8 mouse cellular contexts compared by ENCODE assay signal in the genomic region with DNA sequence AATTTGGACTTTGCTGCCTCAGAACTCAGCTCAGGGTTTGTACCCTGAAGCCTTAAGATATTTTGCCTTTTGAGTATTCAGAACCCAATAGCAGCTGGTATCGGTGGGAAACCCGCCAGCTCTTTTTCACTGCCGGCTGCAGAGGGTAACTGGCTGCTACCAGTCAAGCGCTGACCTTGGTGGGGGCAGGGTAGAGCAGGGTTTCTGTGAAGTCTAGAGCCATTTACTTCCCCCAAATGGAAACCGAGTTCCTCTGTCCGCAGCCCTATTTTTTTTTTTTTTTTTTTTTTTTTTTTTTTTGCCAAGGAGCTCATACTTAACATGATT. TPM values are rescaled to one million over a fixed set of nuclear protein-coding genes. Genes with fewer than 3 reads are reported as not detected.
DNase-seq lines count a peak whose midpoint lies in the region; ATAC-seq and TF ChIP-seq lines count a peak whose summit lies in the region.

No protein-coding gene starts in this region.

- no peaks in the 10 kb centered on the region for H3K9me3 ChIP-seq in ES-Bruce4 (replicated peaks; ENCODE audit: control insufficient read depth, insufficient read depth, low read length, poor library complexity, severe bottlenecking)
- H3K9me3 ChIP-seq in forebrain, embryonic 16.5 days (ENCODE audit: control insufficient read depth, low read length), result no peaks in the 10 kb centered on the region
- H3K9me3 ChIP-seq in lung, embryonic 14.5 days (ENCODE audit: low read depth, low read length), result no peaks in the 10 kb centered on the region

- no peak for TF ChIP-seq POLR2A in ES-Bruce4 (IDR thresholded peaks at IDR 0.05; ENCODE audit: insufficient read depth, low read length)
- TF ChIP-seq POLR2A in brain, embryonic 14.5 days (IDR thresholded peaks at IDR 0.05; ENCODE audit: borderline replicate concordance, extremely low read depth, insufficient read depth, insufficient read length, poor library complexity, severe bottlenecking), result no peak

- WGBS in forebrain, embryonic 16.5 days, result 0% methylated on average over 6 of the region's 6 CpGs
- 0% methylated on average over 6 of the region's 6 CpGs for WGBS in lung, embryonic 14.5 days

- no peaks in the 10 kb centered on the region for H3K4me1 ChIP-seq in ES-Bruce4 (ENCODE audit: control insufficient read depth, insufficient read depth, low read length)
- peaks cover 30% of the 10 kb centered on the region for H3K4me1 ChIP-seq in forebrain, embryonic 16.5 days (replicated peaks; ENCODE audit: control insufficient read depth, insufficient read depth, low read length)
- H3K4me1 ChIP-seq in lung, embryonic 14.5 days (ENCODE audit: insufficient read depth), result 0 out of 2 replicates have a peak, but pooled peaks cover 5% of the 10 kb centered on the region

- no peaks in the 10 kb centered on the region for H3K27me3 ChIP-seq in ES-Bruce4 (ENCODE audit: control insufficient read depth, insufficient read depth, low read length, poor library complexity, severe bottlenecking)
- no peaks in the 10 kb centered on the region for H3K27me3 ChIP-seq in forebrain, embryonic 16.5 days (replicated peaks; ENCODE audit: control insufficient read depth, insufficient read depth, low read length)
- no peaks in the 10 kb centered on the region for H3K27me3 ChIP-seq in lung, embryonic 14.5 days (ENCODE audit: insufficient read depth, low read length)

- no peaks in the 10 kb centered on the region for H3K36me3 ChIP-seq in ES-Bruce4 (ENCODE audit: control insufficient read depth, insufficient read depth, low read length, poor library complexity, severe bottlenecking)
- no peaks in the 10 kb centered on the region for H3K36me3 ChIP-seq in forebrain, embryonic 16.5 days (ENCODE audit: control insufficient read depth, insufficient read depth)
- H3K36me3 ChIP-seq in lung, embryonic 14.5 days (ENCODE audit: insufficient read depth), result peaks cover 19% of the 10 kb centered on the region

- TF ChIP-seq EP300 in ES-Bruce4 (IDR thresholded peaks at IDR 0.05; ENCODE audit: insufficient read depth, low read depth, low read length), result no peak

- H3K4me3 ChIP-seq in ES-Bruce4 (ENCODE audit: low read depth, low read length), result peak overlapping the region; percentile 66
- peak overlapping the region; percentile 80 for H3K4me3 ChIP-seq in forebrain, embryonic 16.5 days (replicated peaks; ENCODE audit: low read length)
- peak overlapping the region; percentile 86 for H3K4me3 ChIP-seq in lung, embryonic 14.5 days (ENCODE audit: low read depth, low read length)

- H3K4me2 ChIP-seq in forebrain, embryonic 16.5 days (ENCODE audit: low read length), result peak overlapping the region; percentile 87
- peak overlapping the region; percentile 89 for H3K4me2 ChIP-seq in lung, embryonic 14.5 days

- ATAC-seq in forebrain, embryonic 16.5 days, result no peak
- no peak for ATAC-seq in lung, embryonic 14.5 days (ENCODE audit: insufficient read depth)

- H3K27ac ChIP-seq in ES-Bruce4 (ENCODE audit: insufficient read depth, low read length), result no peak overlapping the region
- H3K27ac ChIP-seq in forebrain, embryonic 16.5 days (ENCODE audit: low read length), result peak overlapping the region; percentile 97
- H3K27ac ChIP-seq in lung, embryonic 14.5 days (ENCODE audit: low read depth), result peak overlapping the region; percentile 99

- peak; percentile 91 for DNase-seq in brain, embryonic 14.5 days (ENCODE audit: low read depth)
- peak; percentile 80 for DNase-seq in heart, postnatal 4 days
- peak; percentile 39 for DNase-seq in layer of hippocampus, adult 9-10 months (ENCODE audit: low spot score)
- DNase-seq in lung, embryonic 14.5 days, result peak; percentile 87
- peak; percentile 34 for DNase-seq in right cerebral cortex, adult 18-20 months
- DNase-seq in yolk sac, embryonic 10.5 days (ENCODE audit: low spot score), result peak; percentile 19

- TF ChIP-seq CTCF in ES-Bruce4 (IDR thresholded peaks at IDR 0.05; ENCODE audit: low read depth, low read length), result no peak
- TF ChIP-seq CTCF in brain, embryonic 14.5 days (IDR thresholded peaks at IDR 0.05; ENCODE audit: borderline replicate concordance, extremely low read depth, insufficient read depth, insufficient read length), result no peak
- no peak for TF ChIP-seq CTCF in lung, embryonic 14.5 days (IDR thresholded peaks at IDR 0.05; ENCODE audit: low read depth)

- H3K9ac ChIP-seq in ES-Bruce4 (ENCODE audit: low read depth, poor library complexity, severe bottlenecking), result peak overlapping the region; percentile 85
- H3K9ac ChIP-seq in forebrain, embryonic 16.5 days (replicated peaks; ENCODE audit: low read depth, low read length), result peak overlapping the region; percentile 81
- H3K9ac ChIP-seq in lung, embryonic 14.5 days, result peak overlapping the region; percentile 90

RNA-seq across cellular contexts. Expression of a gene that starts 1.7 kb away (rescaled TPM):
- polyA plus RNA-seq in ES-Bruce4 (2011; ENCODE audit: insufficient read depth, insufficient read length, low read depth, missing spikeins), result 16.7 and 17.9 TPM in 2 replicates
- 43.3 and 53.1 TPM in 2 replicates for polyA plus RNA-seq in brain, embryonic 14.5 days (2012; rRNA removed)
- polyA plus RNA-seq in forebrain, embryonic 16.5 days (2015; fragmentation: Nextera tagmentation; extraction: Ambion mirVana), result 72.2 and 80.1 TPM in 2 replicates
- 10 to 100 TPM; 61.6 to 69.6 TPM for total RNA-seq in heart, postnatal 4 days (2021)
- 67.1 and 71.5 TPM in 2 replicates for polyA plus RNA-seq in lung, embryonic 14.5 days (2014; fragmentation: Nextera tagmentation; extraction: Ambion mirVana)

Comparison
In these comparisons a context has a peak if more than half of its experiments do, and no peak if none do; other contexts are left out.
1. DNase-seq: peak in every context shown above with its lines; median percentile 91 in brain, embryonic 14.5 days; 87 in lung, embryonic 14.5 days; 80 in heart, postnatal 4 days; 39 in layer of hippocampus, adult 9-10 months; 34 in right cerebral cortex, adult 18-20 months; 19 in yolk sac, embryonic 10.5 days.